Mouse (Mus musculus): ENCODE measurements around the gene Nxf7.

- TF ChIP-seq CTCF (IDR thresholded peaks at IDR 0.05) (no peak), EP300 (IDR thresholded peaks at IDR 0.05) (no peak)
Measured at GRCm38 (mm10) chrX:135598677-135599076, at the start of gene Nxf7.

All from lung, postnatal 0 days (tissue).